Mouse (Mus musculus): ENCODE measurements around the gene Rfxap. TPM values are rescaled to one million over a fixed set of nuclear protein-coding genes. Genes with fewer than 3 reads are reported as not detected.

The Rfxap gene
- total and polyA plus RNA-seq, 3 experiments: 9.9 to 97.5 (median 60.2) TPM

DNA sequence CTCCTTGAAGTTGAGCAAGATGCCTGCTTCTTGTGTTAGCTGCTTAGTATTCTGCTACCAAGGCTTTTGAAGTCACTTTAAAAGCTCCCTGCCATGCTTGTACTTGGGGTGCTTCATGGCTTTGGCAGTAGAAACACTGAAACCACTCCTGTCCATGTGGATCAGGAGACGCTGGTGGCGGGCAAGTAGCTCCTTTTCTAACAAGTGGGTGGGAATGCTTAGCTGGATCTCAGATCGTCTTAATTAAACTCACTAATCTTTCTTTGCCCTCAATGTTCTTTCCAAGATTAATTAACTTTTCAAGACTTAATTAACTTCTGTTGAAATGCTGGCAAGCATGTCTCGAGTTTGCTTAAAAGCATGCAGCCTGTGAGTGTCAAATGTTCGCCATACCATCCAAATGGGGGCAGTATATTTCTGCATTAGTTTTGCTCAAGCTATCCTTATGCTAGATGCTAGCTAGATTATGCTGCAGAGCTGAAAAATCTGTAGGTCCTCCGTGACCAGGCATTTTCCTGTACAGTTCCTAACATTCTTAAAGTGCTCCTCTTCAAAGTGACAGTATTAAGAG is 5.9 kb upstream of the Rfxap start:
- no peak for DNase-seq (ENCODE audit: low spot score)
- H3K27me3 ChIP-seq (ENCODE audit: insufficient read depth, low read length): no peaks in the 10 kb centered on the region
- TF ChIP-seq GATA2 (IDR thresholded peaks at IDR 0.05; ENCODE audit: borderline replicate concordance, low read depth, low read length) (no peak), TAL1 (conservative IDR thresholded peaks at IDR 0.05; ENCODE audit: low read depth, low read length) (no peak), POLR2AphosphoS5 (IDR thresholded peaks at IDR 0.05; ENCODE audit: insufficient replicate concordance, low read depth, low read length) (no peak), GATA1 (IDR thresholded peaks at IDR 0.05; ENCODE audit: borderline replicate concordance, low read length) (no peak)
- H3K9me3 ChIP-seq (replicated peaks): no peaks in the 10 kb centered on the region
- ATAC-seq (ENCODE audit: extremely low read depth, insufficient number of reproducible peaks, low FRiP score, poor library complexity, severe bottlenecking): no peak
- H3K4me1 ChIP-seq (ENCODE audit: insufficient read depth, low read depth, low read length): peaks cover 6% of the 10 kb centered on the region
- H3K4me3 ChIP-seq (ENCODE audit: low read depth, low read length): no peak overlapping the region
- H3K36me3 ChIP-seq (replicated peaks): no peaks in the 10 kb centered on the region

DNA sequence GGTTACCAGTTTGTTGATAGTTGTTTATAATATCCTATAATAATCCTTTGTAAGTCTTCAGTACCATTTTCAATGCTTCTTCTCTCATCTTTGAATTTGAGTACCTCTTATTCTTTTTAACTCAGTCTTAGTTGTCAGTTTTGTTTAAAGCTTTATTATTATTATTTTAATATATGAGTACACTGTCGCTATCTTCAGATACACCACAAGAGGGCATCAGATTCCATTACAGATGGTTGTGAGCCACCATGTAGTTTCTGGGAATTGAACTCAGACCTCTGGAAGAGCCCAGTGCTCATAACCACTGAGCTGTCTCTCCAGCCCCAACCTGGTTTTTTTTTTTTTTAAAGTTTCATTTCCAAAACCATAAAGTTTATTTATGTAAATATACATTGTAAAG is 4.0 kb upstream of the Rfxap start:
- H3K9me3 ChIP-seq (replicated peaks): no peaks in the 10 kb centered on the region
- DNase-seq (ENCODE audit: low spot score) (no peak), ATAC-seq (ENCODE audit: extremely low read depth, insufficient number of reproducible peaks, low FRiP score, poor library complexity, severe bottlenecking) (no peak)
- H3K4me1 ChIP-seq (ENCODE audit: insufficient read depth, low read depth, low read length): peaks cover 12% of the 10 kb centered on the region
- no peaks in the 10 kb centered on the region for H3K36me3 ChIP-seq (replicated peaks)
- H3K27me3 ChIP-seq (ENCODE audit: insufficient read depth, low read length): no peaks in the 10 kb centered on the region
- TF ChIP-seq GATA1 (IDR thresholded peaks at IDR 0.05; ENCODE audit: borderline replicate concordance, low read length) (no peak), GATA2 (IDR thresholded peaks at IDR 0.05; ENCODE audit: borderline replicate concordance, low read depth, low read length) (no peak), CTCF (IDR thresholded peaks at IDR 0.05; ENCODE audit: low read depth, low read length) (no peak), TAL1 (conservative IDR thresholded peaks at IDR 0.05; ENCODE audit: low read depth, low read length) (no peak), POLR2AphosphoS5 (IDR thresholded peaks at IDR 0.05; ENCODE audit: insufficient replicate concordance, low read depth, low read length) (no peak)
- no peak overlapping the region for H3K4me3 ChIP-seq (ENCODE audit: low read depth, low read length)

DNA sequence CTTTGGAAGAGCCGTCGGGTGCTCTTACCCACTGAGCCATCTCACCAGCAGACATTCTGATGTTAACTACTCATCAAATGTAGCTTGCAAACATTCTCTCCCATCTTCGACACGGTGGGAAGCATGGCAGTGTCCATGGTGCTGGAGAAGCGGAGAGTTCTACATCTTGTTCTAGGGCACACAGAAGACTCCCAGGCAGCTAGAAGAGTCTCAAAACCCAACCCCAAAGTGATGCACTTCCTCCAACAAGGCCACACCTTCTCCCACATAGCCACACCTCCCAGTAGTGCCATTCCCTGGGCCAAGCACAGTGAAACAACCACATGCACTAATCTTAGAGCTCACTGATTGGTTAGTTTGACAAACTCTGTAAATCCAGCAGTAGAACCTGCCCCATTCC is 1.5 kb upstream of the Rfxap start:
- Histone ChIP-seq H3K36me3 (replicated peaks) (peaks cover 15% of the 10 kb centered on the region), H3K9me3 (replicated peaks) (no peaks in the 10 kb centered on the region), H3K4me3 (ENCODE audit: low read depth, low read length) (no peak overlapping the region), H3K27me3 (ENCODE audit: insufficient read depth, low read length) (no peaks in the 10 kb centered on the region), H3K4me1 (ENCODE audit: insufficient read depth, low read depth, low read length) (peaks cover 23% of the 10 kb centered on the region)
- no peak for ATAC-seq (ENCODE audit: extremely low read depth, insufficient number of reproducible peaks, low FRiP score, poor library complexity, severe bottlenecking)
- DNase-seq (ENCODE audit: low spot score): no peak
- TF ChIP-seq CTCF (IDR thresholded peaks at IDR 0.05; ENCODE audit: low read depth, low read length): no peak
- no peak for TF ChIP-seq TAL1 (conservative IDR thresholded peaks at IDR 0.05; ENCODE audit: low read depth, low read length)
- TF ChIP-seq POLR2AphosphoS5 (IDR thresholded peaks at IDR 0.05; ENCODE audit: insufficient replicate concordance, low read depth, low read length): no peak
- no peak for TF ChIP-seq GATA2 (IDR thresholded peaks at IDR 0.05; ENCODE audit: borderline replicate concordance, low read depth, low read length)
- TF ChIP-seq GATA1 (IDR thresholded peaks at IDR 0.05; ENCODE audit: borderline replicate concordance, low read length): no peak

DNA sequence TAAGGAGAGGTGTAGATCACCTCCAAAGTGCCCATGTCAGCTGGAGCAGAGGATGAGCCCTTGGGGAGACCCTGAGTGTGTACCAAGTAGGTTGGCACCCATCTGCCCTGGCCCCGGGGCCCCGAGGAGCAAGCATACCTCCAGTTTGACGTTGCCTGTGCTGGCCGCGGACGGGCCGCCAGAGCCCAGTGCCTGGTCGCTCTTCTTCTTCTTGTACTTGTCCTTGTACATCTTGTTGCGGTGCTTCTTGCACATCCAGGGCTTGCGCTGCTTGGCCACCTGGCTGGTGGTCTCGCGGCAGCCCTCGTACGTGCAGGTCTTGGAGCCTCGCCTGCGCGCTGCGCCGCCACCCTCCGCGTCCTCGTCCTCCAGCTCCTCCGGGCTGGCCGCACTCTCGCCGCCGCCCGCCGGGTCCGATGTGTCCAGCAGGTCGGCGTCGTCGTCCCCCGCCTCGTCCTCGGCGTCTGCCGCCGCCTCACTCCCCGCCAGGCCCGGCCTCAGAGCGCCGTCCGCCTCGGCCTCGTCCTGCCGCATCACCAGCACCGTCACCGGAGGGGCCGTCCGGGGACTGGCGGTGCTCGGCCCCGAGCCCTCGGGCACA is 430 bp downstream of the Rfxap start:
- no peaks in the 10 kb centered on the region for H3K27me3 ChIP-seq (ENCODE audit: insufficient read depth, low read length)
- ATAC-seq (ENCODE audit: extremely low read depth, insufficient number of reproducible peaks, low FRiP score, poor library complexity, severe bottlenecking): no peak
- peaks cover 30% of the 10 kb centered on the region for H3K36me3 ChIP-seq (replicated peaks)
- peaks cover 23% of the 10 kb centered on the region for H3K4me1 ChIP-seq (ENCODE audit: insufficient read depth, low read depth, low read length)
- no peak for TF ChIP-seq POLR2AphosphoS5 (IDR thresholded peaks at IDR 0.05; ENCODE audit: insufficient replicate concordance, low read depth, low read length)
- no peaks in the 10 kb centered on the region for H3K9me3 ChIP-seq (replicated peaks)
- peak; percentile 80 for DNase-seq (ENCODE audit: low spot score)
- peak overlapping the region; percentile 97 for H3K4me3 ChIP-seq (ENCODE audit: low read depth, low read length)

- TF ChIP-seq CTCF (IDR thresholded peaks at IDR 0.05; ENCODE audit: low read depth, low read length) (no peak), GATA1 (IDR thresholded peaks at IDR 0.05; ENCODE audit: borderline replicate concordance, low read length) (no peak), GATA2 (IDR thresholded peaks at IDR 0.05; ENCODE audit: borderline replicate concordance, low read depth, low read length) (no peak), TAL1 (conservative IDR thresholded peaks at IDR 0.05; ENCODE audit: low read depth, low read length) (no peak), POLR2AphosphoS5 (IDR thresholded peaks at IDR 0.05; ENCODE audit: insufficient replicate concordance, low read depth, low read length) (no peak)
- no peak for DNase-seq (ENCODE audit: low spot score)
- Histone ChIP-seq H3K27me3 (ENCODE audit: insufficient read depth, low read length) (no peaks in the 10 kb centered on the region), H3K9me3 (replicated peaks) (no peaks in the 10 kb centered on the region), H3K4me1 (ENCODE audit: insufficient read depth, low read depth, low read length) (peaks cover 18% of the 10 kb centered on the region), H3K4me3 (ENCODE audit: low read depth, low read length) (no peak overlapping the region), H3K36me3 (replicated peaks) (peaks cover 30% of the 10 kb centered on the region)
- no peak for ATAC-seq (ENCODE audit: extremely low read depth, insufficient number of reproducible peaks, low FRiP score, poor library complexity, severe bottlenecking)
Observed at GRCm38 (mm10) chr3:54803713-54804112, 3.9 kb downstream of the Rfxap start.

DNA sequence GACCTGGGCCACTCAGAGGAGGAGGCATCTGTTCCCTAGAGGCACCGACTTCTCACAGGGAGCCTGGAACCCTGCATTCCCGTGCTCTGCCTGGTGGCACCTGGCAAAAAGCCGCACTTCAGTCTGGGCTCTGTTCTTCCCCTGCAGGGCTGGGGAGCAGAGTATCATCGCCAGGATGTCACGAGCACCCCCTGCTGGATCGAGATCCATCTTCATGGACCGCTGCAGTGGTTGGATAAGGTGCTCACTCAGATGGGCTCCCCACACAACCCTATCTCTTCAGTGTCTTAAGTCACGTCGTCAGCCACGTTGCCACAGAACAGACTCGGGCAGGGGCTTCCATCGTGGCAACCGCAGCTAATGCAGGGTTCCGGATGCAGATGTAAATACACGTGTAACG is 10.4 kb downstream of the Rfxap start:
- no peaks in the 10 kb centered on the region for H3K4me1 ChIP-seq (ENCODE audit: insufficient read depth, low read depth, low read length)
- no peak for DNase-seq (ENCODE audit: low spot score)
- no peak for ATAC-seq (ENCODE audit: extremely low read depth, insufficient number of reproducible peaks, low FRiP score, poor library complexity, severe bottlenecking)
- H3K9me3 ChIP-seq (replicated peaks): peaks cover 10% of the 10 kb centered on the region
- no peaks in the 10 kb centered on the region; the same call in 1 of the 2 replicates for H3K27me3 ChIP-seq (ENCODE audit: insufficient read depth, low read length)
- H3K4me3 ChIP-seq (ENCODE audit: low read depth, low read length): no peak overlapping the region
- TF ChIP-seq POLR2AphosphoS5 (IDR thresholded peaks at IDR 0.05; ENCODE audit: insufficient replicate concordance, low read depth, low read length): no peak
- no peak for TF ChIP-seq TAL1 (conservative IDR thresholded peaks at IDR 0.05; ENCODE audit: low read depth, low read length)
- no peak for TF ChIP-seq GATA1 (IDR thresholded peaks at IDR 0.05; ENCODE audit: borderline replicate concordance, low read length)
- no peak for TF ChIP-seq CTCF (IDR thresholded peaks at IDR 0.05; ENCODE audit: low read depth, low read length)
- TF ChIP-seq GATA2 (IDR thresholded peaks at IDR 0.05; ENCODE audit: borderline replicate concordance, low read depth, low read length): no peak
- H3K36me3 ChIP-seq (replicated peaks): no peaks in the 10 kb centered on the region
